Mouse (Mus musculus) testis, adult 2 months (tissue): ENCODE measurements around the gene Ppm1l.

Experiments
- CTCF ChIP-seq: fragments of 200-500 bp; IDR thresholded peaks from 2 replicates; pipeline ENCODE4 v1.5.1; 2012; ENCODE audit warnings: low read depth, mild to moderate bottlenecking, inconsistent platforms, low read length, moderate library complexity; ENCODE audit not compliant: control insufficient read depth, insufficient read depth, insufficient replicate concordance
- POLR2A ChIP-seq: fragments of 200-500 bp; IDR thresholded peaks from 2 replicates; pipeline ENCODE4 v1.6.1; 2012; ENCODE audit warnings: low read depth, mild to moderate bottlenecking, inconsistent platforms, low read length, moderate library complexity; ENCODE audit not compliant: control insufficient read depth

GRCm38 (mm10) chr3:69427259-69427658 lies 110.6 kb downstream of the Ppm1l start:
- TF ChIP-seq POLR2A (no peak), CTCF (no peak)
